Mouse (Mus musculus): ENCODE results near the gene Prkar2b.

- TF ChIP-seq CTCF (IDR thresholded peaks at IDR 0.05; ENCODE audit: borderline replicate concordance, insufficient read depth, low read length), result no peak
- no peak for TF ChIP-seq POLR2A (IDR thresholded peaks at IDR 0.05; ENCODE audit: low read depth, low read length)
These were observed 105.3 kb downstream of the Prkar2b start for GRCm38 (mm10) chr12:31955843-31956242.
